Mouse (Mus musculus) thymus, adult 2 months (tissue): Measurements from ENCODE around the gene Celf2.

Experiments
- CTCF ChIP-seq: fragments of 200-500 bp; IDR thresholded peaks from 2 replicates; pipeline ENCODE4 v1.5.1; 2012; ENCODE audit warnings: mild to moderate bottlenecking, control low read depth, low read length, moderate library complexity, borderline replicate concordance; ENCODE audit not compliant: control insufficient read depth, poor library complexity, insufficient read depth; ENCODE audit errors: extremely low read depth
- POLR2A ChIP-seq: fragments of 200-500 bp; IDR thresholded peaks from 2 replicates; pipeline ENCODE4 v1.6.1; 2012; ENCODE audit warnings: mild to moderate bottlenecking, low read length, control low read depth, moderate library complexity; ENCODE audit not compliant: control insufficient read depth, poor library complexity, insufficient read depth; ENCODE audit errors: extremely low read depth

GRCm38 (mm10) chr2:6707959-6708519 lies 801.3 kb downstream of the Celf2 start:
- no peak for TF ChIP-seq CTCF
- TF ChIP-seq POLR2A, result no peak
